Mouse (Mus musculus): ENCODE data around the gene Epb41l5. TPM values are rescaled to one million over a fixed set of nuclear protein-coding genes. Genes with fewer than 3 reads are reported as not detected.
A peak's percentile ranks its signal among the peaks of the same experiment; 100 is the strongest.

Gene Epb41l5
- polyA plus RNA-seq, 1 experiment from 2014 or later = 25.5 TPM

GRCm38 (mm10) chr1:119505951-119506350 lies 142.8 kb downstream of the Epb41l5 start:
- no peaks in the 10 kb centered on the region for H3K27me3 ChIP-seq (ENCODE audit: insufficient read depth, low read length)
- no peak for TF ChIP-seq EP300 (IDR thresholded peaks at IDR 0.05; ENCODE audit: low read depth)
- no peak for TF ChIP-seq CTCF (IDR thresholded peaks at IDR 0.05; ENCODE audit: low read depth)
- WGBS (ENCODE audit: insufficient replicate concordance) = 70% methylated on average over 3 of the region's 3 CpGs
- no peaks in the 10 kb centered on the region for H3K9me3 ChIP-seq (ENCODE audit: low read length)
- H3K9ac ChIP-seq (replicated peaks) = no peak overlapping the region
- no peak overlapping the region for H3K27ac ChIP-seq (ENCODE audit: low read depth)
- no peak overlapping the region for H3K4me2 ChIP-seq (ENCODE audit: low read depth, low read length)
- H3K4me1 ChIP-seq (ENCODE audit: insufficient read depth) = peaks cover 22% of the 10 kb centered on the region
- H3K36me3 ChIP-seq (replicated peaks; ENCODE audit: insufficient read depth, low read length) = peaks cover 2% of the 10 kb centered on the region; the same call in 1 of the 2 replicates
- DNase-seq (no peak), ATAC-seq (no peak)
- no peak overlapping the region for H3K4me3 ChIP-seq (ENCODE audit: low read depth, low read length)

DNA sequence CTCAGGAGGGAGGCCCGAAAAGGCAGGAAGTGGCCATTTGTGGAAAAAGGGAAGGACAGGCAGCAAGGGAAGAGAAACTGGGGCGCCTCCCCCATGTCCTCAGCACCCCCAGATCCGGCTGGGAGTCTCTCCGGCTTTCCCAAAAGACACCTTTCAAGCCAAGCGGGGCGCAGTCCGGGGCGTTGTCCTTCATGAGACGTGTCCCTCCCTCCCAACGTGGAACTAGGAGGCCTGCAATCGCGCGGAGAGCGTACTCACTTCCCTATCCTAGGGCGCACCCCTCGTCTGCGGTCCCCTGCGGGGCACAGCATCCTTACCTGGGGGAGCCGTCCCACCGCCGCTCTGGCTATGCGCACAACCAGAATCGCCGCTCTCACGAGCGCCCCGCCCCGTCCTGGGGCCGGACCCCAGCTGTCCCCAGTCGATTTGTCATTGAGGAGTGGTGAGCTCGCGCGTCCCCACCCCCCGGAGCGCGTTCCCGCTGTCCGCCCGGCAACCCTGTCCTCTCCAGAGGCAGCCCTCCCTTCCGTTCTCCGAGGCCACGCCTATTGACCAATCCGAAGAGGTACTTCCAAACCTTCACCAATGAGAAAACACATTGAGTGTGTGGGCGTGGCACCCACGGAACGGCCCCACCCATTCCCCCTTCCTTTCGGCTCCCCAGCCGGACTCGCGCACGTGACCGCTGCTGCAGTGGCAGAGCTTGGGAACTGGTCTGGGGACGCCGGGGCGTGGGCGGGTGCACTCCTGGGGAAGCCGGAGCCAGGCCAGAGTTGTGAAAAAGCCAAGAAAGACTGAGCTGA lies 144.3 kb downstream of the Epb41l5 start, which contains the start of gene Ralb:
TSS of gene Ralb (minus strand) at position 535 of the 803 bp plus-strand sequence.
- peak; percentile 93 for DNase-seq
- WGBS (ENCODE audit: insufficient replicate concordance) = under 1% methylated on average over 56 of the region's 57 CpGs
- H3K4me2 ChIP-seq (ENCODE audit: low read depth, low read length) = peak within 1 kb of the TSS; percentile 65
- peaks cover 6% of the 10 kb centered on the region; the same call in 1 of the 2 replicates for H3K36me3 ChIP-seq (replicated peaks; ENCODE audit: insufficient read depth, low read length)
- peak within 1 kb of the TSS; percentile 85 for H3K9ac ChIP-seq (replicated peaks)
- peak within 1 kb of the TSS; percentile 76 for H3K4me3 ChIP-seq (ENCODE audit: low read depth, low read length)
- peaks cover 27% of the 10 kb centered on the region for H3K4me1 ChIP-seq (ENCODE audit: insufficient read depth)
- no peaks in the 10 kb centered on the region for H3K27me3 ChIP-seq (ENCODE audit: insufficient read depth, low read length)
- H3K9me3 ChIP-seq (ENCODE audit: low read length) = no peaks in the 10 kb centered on the region
- TF ChIP-seq EP300 (IDR thresholded peaks at IDR 0.05; ENCODE audit: low read depth) (0 out of 2 replicates have a peak, but pooled peaks have one; percentile 34), CTCF (IDR thresholded peaks at IDR 0.05; ENCODE audit: low read depth) (no peak)
- peak; percentile 98 for ATAC-seq
- H3K27ac ChIP-seq (ENCODE audit: low read depth) = peak within 1 kb of the TSS; percentile 95

DNA sequence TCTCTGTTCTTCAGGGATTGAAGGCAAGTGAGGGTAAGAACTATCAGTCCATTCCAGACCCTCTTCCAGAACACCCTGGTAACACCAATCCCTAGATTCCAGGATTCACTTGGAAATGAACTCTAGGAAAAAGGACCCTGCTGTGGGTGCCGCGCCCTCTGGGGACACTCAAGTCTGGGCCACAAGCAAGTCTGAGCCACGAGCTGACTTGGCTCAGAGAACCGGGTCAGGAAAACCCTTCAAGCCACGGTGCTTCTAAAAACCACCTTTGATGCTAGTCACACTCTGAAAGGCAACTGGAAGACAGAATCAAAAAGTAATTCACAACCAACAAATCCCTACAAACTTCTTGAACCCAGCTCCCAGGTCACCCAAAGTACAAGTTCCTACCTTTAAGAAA lies 145.0 kb downstream of the Epb41l5 start:
- Histone ChIP-seq H3K4me1 (ENCODE audit: insufficient read depth) (peaks cover 32% of the 10 kb centered on the region), H3K4me3 (ENCODE audit: low read depth, low read length) (peak overlapping the region; percentile 76), H3K36me3 (replicated peaks; ENCODE audit: insufficient read depth, low read length) (peaks cover 6% of the 10 kb centered on the region; the same call in 1 of the 2 replicates), H3K27me3 (ENCODE audit: insufficient read depth, low read length) (no peaks in the 10 kb centered on the region), H3K27ac (ENCODE audit: low read depth) (peak overlapping the region; percentile 95), H3K9me3 (ENCODE audit: low read length) (no peaks in the 10 kb centered on the region), H3K4me2 (ENCODE audit: low read depth, low read length) (peak overlapping the region; percentile 65), H3K9ac (replicated peaks) (peak overlapping the region; percentile 85)
- WGBS (ENCODE audit: insufficient replicate concordance) = 19% methylated on average over 5 of the region's 5 CpGs
- DNase-seq = no peak
- TF ChIP-seq CTCF (IDR thresholded peaks at IDR 0.05; ENCODE audit: low read depth) (no peak), EP300 (IDR thresholded peaks at IDR 0.05; ENCODE audit: low read depth) (no peak)
- no peak for ATAC-seq

GRCm38 (mm10) chr1:119503181-119503580 lies 145.6 kb downstream of the Epb41l5 start:
- peak overlapping the region; percentile 95; the same call in 1 of the 2 replicates for H3K27ac ChIP-seq (ENCODE audit: low read depth)
- peaks cover 34% of the 10 kb centered on the region for H3K4me1 ChIP-seq (ENCODE audit: insufficient read depth)

DNA sequence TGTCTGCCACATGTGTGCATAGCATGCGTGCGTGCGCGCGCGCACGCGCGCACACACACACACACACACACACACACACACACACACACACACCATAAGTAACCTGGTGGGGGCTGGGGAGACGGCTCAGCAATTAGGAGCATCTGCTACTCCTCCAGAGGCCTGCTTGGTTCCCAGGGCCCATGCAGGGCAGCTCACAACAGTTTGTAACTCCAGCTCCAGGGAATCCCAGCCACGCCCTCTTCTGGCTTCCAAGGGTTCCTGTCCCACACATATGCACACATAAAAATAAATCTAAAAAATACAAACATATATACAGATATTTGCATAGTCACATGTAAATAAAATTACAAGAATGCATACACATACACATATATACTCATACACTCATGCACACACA lies 146.1 kb downstream of the Epb41l5 start:
- H3K9ac ChIP-seq (replicated peaks) = 0 out of 2 replicates have a peak overlapping the region, but pooled peaks have one; percentile 44
- 0 out of 2 replicates have a peak overlapping the region, but pooled peaks have one; percentile 34 for H3K27ac ChIP-seq (ENCODE audit: low read depth)
- WGBS (ENCODE audit: insufficient replicate concordance) = 67% methylated on average over 11 of the region's 11 CpGs
- no peak for DNase-seq
- H3K4me2 ChIP-seq (ENCODE audit: low read depth, low read length) = peak overlapping the region; percentile 65
- peaks cover 6% of the 10 kb centered on the region; the same call in 1 of the 2 replicates for H3K36me3 ChIP-seq (replicated peaks; ENCODE audit: insufficient read depth, low read length)
- H3K4me1 ChIP-seq (ENCODE audit: insufficient read depth) = peaks cover 35% of the 10 kb centered on the region
- H3K4me3 ChIP-seq (ENCODE audit: low read depth, low read length) = peak overlapping the region; percentile 76
- H3K9me3 ChIP-seq (ENCODE audit: low read length) = no peaks in the 10 kb centered on the region
- ATAC-seq = no peak
- TF ChIP-seq EP300 (IDR thresholded peaks at IDR 0.05; ENCODE audit: low read depth) (no peak), CTCF (IDR thresholded peaks at IDR 0.05; ENCODE audit: low read depth) (no peak)
- no peaks in the 10 kb centered on the region for H3K27me3 ChIP-seq (ENCODE audit: insufficient read depth, low read length)

More at GRCm38 (mm10) chr1:119503181-119503580, 145.6 kb downstream of the Epb41l5 start:
- WGBS (ENCODE audit: insufficient replicate concordance) = 44% methylated on average over 3 of the region's 3 CpGs
- Histone ChIP-seq H3K36me3 (replicated peaks; ENCODE audit: insufficient read depth, low read length) (peaks cover 6% of the 10 kb centered on the region; the same call in 1 of the 2 replicates), H3K27me3 (ENCODE audit: insufficient read depth, low read length) (no peaks in the 10 kb centered on the region), H3K4me2 (ENCODE audit: low read depth, low read length) (peak overlapping the region; percentile 65), H3K4me3 (ENCODE audit: low read depth, low read length) (peak overlapping the region; percentile 76), H3K9me3 (ENCODE audit: low read length) (no peaks in the 10 kb centered on the region), H3K9ac (replicated peaks) (peak overlapping the region; percentile 85; the same call in 1 of the 2 replicates)
- DNase-seq (no peak), ATAC-seq (no peak)
- TF ChIP-seq EP300 (IDR thresholded peaks at IDR 0.05; ENCODE audit: low read depth) = no peak
- no peak for TF ChIP-seq CTCF (IDR thresholded peaks at IDR 0.05; ENCODE audit: low read depth)

- H3K27me3 ChIP-seq (ENCODE audit: insufficient read depth, low read length) = no peaks in the 10 kb centered on the region
- DNase-seq = no peak
- H3K4me1 ChIP-seq (ENCODE audit: insufficient read depth) = peaks cover 40% of the 10 kb centered on the region
- no peak overlapping the region for H3K9ac ChIP-seq (replicated peaks)
- no peak for ATAC-seq
- no peak overlapping the region for H3K4me3 ChIP-seq (ENCODE audit: low read depth, low read length)
- no peak overlapping the region for H3K4me2 ChIP-seq (ENCODE audit: low read depth, low read length)
- TF ChIP-seq EP300 (IDR thresholded peaks at IDR 0.05; ENCODE audit: low read depth) (peak; percentile 30; the same call in 1 of the 2 replicates), CTCF (IDR thresholded peaks at IDR 0.05; ENCODE audit: low read depth) (no peak)
- peaks cover 6% of the 10 kb centered on the region; the same call in 1 of the 2 replicates for H3K36me3 ChIP-seq (replicated peaks; ENCODE audit: insufficient read depth, low read length)
- H3K27ac ChIP-seq (ENCODE audit: low read depth) = no peak overlapping the region
- 45% methylated on average over 8 of the region's 8 CpGs for WGBS (ENCODE audit: insufficient replicate concordance)
- H3K9me3 ChIP-seq (ENCODE audit: low read length) = no peaks in the 10 kb centered on the region
Measured at GRCm38 (mm10) chr1:119501881-119502280, 146.9 kb downstream of the Epb41l5 start.
